Mouse (Mus musculus) retina, adult 2 months (tissue): ENCODE results near the gene Limd2.
A peak's percentile ranks its signal among the peaks of the same experiment; 100 is the strongest.
"Not testable (repeated sequence)": the region's sequence is repeated elsewhere in the genome, so short reads cannot be mapped to it uniquely, and the experiment has no call there.

Experiments
- DNase-seq: peaks from one replicate; pipeline ENCODE4 v3.0.0-alpha.2; 2012; ENCODE audit warnings: low read depth, low spot score

The Limd2 gene

DNA sequence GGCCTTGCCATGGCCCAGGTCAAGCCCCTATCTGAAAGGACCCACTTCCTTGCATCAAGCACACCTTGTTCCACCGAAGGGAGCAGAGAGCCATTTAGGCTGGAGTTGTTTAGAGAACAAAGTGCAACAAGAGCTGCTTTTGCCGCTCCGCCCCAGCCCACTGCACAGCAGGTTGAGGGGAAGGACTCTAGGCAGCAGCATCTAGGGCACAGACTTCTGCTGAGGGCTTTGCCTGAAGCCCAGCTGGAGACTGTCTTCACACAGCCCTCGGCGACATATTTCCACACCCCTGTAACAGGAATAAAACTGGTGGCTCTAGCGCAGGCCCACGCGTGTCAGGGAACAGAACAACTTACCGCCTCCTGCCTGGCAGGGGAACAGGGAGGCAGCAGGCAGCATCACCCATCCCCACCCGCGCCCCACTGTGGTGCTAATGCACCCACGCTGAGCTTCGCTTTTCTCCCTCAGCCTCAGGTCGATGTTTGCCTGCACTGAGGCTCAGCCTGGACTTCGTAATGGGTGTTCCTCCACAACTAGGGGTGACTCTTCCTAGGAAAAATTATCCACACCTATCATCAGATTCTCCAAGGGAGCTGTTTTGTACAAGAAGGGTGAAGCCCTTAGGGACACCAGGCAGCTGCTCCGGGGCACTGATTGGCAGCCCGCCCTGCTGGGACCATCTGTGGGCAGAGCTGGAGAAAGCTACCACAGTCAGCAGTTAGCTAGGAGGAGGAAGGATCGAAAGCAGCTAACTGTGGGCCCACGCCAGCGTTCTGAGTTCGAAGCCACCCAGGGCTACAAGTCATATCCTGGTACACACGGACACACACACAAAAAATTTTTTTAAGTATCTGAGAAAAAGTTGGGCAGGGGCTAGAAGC lies at the start of gene Limd2, which contains the start of gene Gm10840:
Gene Limd2 (minus strand): TSS at position 20 of the 881 bp plus-strand sequence.
Gene Gm10840 (plus strand): TSS at position 10 of the 881 bp plus-strand sequence.
- no peak for DNase-seq

GRCm38 (mm10) chr11:106202123-106202465 lies 41.4 kb upstream of the Limd2 start, which contains the start of gene Strada:
TSS of gene Strada (minus strand) at chr11:106202168.
- no peak for DNase-seq

DNA sequence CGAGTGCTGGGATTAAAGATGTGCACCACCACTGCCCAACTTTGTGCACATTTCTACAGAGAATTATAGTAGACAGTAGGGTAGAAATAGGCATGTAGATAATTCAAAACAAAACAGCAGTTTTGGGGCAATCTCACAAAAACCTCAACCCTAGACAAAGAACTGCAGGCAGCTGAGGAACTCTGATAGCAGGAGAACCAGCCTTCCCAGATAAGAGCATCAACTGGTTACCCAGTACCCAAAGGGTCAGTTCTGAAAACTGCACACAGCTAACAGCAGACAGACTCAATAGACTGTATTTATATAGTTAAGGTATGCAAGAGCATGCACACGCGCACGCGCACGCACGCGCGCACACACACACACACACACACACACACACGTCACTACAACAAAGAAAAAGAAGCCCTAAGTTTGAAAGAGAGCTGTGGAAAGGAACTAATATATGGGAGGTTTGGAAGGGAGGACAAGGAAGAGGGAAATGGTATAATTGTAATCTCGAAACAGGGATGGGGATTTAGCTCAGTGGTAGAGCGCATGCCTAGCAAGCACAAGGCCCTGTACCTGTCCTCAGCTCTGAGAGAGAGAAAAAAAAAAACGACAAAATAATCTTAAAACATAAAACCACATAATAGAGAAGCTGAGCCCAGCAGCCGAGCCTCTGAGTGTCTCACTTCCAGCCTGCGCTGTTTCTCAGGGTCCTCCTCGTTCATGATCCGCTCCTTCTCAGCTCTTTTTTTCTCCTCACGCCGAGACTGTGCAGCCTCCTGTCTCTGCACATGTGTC lies 40.9 kb upstream of the Limd2 start:
- no peak for DNase-seq

- DNase-seq, result no peak
Observed at GRCm38 (mm10) chr11:106200756-106201155, 40.1 kb upstream of the Limd2 start.

DNA sequence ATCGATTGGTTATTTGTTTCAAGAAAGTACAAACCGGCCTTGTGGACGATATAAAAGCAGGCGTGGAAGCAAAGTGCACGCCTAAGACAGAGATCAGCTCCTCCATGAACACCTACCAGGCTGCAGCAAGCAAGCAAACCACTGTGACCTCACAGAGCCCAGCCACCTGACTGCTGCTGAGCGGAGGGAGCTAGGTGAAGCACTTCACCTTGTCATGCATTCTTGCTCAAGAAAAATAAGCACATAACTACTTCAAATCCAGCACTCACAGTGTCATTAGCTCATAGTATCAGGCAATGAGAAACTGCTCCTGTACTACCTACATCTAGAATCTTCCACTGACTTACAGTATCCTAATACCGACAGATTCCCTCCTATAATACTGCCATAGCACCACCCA lies 39.3 kb upstream of the Limd2 start:
- not testable (repeated sequence) for DNase-seq

DNA sequence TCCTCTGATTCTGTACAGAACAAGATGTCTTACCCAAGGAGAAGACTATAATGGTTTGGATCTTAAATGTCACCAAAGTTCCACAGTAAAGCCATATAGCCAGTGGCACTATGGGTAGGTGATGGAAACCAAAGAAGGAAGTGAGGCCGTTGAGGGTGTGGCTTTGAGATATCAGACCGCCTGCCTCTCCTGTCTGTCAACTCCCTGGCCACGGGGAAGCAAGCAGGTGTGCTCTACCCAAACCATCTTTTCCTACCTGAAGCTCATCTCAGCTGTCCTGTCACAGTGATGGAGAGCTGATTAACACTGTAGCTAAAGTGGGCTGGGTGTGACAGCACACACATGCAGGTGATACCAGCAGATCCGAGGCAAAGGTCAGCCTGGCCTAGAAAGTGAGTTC lies 37.6 kb upstream of the Limd2 start:
- DNase-seq, result no peak

- DNase-seq, result no peak
Observed at GRCm38 (mm10) chr11:106195341-106195740, 34.7 kb upstream of the Limd2 start.

DNA sequence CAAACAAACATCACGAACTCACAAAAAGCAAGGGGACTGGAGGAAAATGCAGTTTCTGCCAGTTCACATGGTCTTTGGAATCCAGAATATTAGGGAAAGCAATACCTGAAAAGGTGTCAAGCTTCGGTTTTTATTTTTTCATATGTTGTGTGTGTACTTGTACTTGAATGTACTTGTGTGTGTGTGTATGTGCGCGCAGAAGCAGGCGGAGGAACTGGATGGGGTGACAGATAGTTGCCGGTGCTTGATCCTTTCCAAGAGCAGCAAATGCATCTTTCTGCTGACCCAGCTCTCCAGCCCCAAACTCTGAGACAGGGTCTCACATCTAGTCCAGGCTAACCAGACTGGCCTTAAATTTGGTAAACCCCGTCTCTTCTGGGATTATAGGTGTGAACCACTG lies 34.2 kb upstream of the Limd2 start:
- no peak for DNase-seq

DNA sequence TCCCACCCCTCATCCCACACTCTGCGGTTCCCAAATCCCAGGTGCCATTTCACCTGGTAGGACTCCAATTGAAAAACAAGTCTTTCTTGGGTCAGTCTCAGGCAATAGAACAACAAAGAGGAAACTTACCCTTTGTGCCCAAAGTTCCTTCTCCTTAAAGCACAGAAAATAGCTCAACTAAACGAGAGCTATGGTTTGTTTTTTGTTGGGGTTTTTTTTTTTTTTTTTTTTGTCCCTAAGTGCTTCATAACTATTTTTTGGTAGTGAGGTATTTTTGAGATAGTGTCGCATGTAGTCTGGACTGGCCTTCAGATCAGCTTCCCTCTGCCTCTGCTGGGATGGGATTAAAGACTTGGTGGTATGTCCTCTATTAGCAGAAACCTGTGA lies 33.5 kb upstream of the Limd2 start:
- no peak for DNase-seq

DNA sequence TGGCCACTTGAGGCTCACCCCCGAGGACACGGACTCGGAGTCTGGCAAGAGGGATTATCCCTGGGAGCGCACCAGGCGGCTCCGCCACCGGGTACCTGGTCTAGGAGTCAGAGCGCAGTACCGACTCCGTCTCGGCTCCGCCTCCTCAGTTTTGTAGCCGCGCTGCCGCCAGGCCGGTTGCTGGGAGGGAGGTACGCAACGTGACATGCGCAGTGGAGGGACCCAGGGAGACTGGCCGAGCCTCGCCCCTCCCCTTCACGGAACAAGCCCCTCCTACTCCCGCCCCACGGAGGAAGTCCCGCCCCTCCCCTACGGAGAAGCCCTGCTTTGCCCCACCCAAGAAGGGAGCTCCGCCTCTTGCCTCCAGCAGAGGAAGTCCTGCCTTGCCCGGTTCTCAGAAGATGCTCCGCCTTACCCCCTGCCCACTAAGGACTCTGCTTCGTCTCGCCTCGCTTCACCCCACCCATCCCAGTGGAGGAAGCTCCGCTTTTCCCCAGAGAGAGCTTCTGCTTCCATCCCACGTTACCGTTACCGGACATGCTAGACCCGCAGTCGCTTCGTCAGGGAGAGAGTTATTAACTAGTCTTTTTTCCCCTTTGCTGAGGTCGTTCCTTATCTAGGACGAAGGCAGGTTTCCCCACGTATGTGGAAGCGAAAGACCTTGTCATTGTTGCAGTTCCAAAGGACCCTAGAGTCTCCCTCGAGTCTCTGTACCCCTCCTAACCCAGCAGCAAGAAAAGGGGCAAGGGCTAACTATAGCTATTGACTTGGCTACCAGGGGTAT lies 32.9 kb upstream of the Limd2 start:
- peak; percentile 96 for DNase-seq

DNA sequence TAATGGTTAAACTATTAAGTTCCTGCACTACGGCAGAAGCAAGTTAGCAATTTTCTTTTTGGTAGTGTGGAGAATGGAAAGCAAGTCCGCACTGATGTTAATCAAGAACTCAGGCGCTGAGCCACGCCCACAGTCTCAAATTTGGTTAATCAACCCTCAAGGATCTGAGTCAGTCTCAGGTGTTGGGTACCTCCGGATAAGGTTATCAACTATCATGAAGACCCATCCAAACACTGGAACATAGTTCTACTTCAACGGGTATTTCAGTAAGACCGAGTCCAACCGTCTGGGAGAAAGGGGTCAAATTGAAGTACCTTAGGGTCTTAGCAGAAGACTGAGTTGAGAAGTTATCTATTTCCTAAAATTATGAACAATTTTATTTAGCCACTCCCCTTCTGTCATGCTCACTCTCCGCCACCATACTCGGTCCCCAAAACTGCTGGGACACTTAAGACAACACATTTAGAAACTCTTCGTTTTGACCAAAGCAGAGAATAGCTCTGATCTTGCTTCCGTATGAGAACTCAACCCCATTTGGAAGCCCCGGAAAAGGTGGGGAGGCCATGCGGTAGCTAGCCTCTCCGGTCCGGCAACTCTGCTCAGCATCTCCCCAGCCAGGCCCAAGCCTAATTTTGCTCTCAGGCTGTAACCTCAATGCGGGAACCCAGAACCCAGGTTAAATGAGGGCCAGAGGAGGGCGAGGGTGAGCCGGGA lies 32.2 kb upstream of the Limd2 start:
- DNase-seq, result no peak

DNA sequence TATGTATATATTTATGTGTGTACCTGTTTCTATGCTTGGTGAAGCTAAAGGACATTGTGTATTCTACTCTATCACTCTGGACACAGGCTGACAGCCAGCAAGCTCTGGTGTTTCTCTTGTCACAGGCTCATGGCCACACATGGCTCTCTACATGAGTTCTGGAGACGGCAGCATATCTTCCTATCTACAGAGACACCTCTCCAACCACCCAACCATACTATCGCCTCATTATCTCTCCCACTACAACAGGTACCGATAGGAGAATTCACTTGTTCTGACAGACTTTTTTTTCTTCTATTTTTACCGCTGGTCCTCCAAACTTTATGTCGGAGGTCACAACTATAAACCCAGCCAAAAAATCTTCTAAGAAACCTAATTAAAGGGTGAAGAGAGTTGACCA lies 31.6 kb upstream of the Limd2 start:
- no peak for DNase-seq

- DNase-seq, result no peak
Observed at GRCm38 (mm10) chr11:106191716-106192115, 31.1 kb upstream of the Limd2 start.

DNA sequence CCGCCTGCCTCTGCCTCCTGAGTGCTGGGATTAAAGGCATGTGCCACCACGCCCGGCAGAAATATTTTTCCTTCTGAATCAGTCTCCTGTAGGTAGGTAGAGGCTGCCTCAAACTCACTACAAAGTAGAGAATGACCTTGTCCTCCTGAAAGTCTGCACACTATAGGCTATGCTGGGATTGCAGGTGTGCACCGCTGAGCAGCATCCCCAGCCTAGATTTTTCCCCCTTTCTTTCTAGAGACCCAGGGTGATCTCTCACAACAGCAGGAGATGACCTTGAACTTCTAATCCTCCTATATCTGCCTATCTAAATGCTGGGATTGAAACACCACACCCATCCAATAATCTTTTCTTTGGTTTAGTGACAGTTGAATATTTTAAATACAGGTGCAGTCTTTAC lies 26.7 kb upstream of the Limd2 start:
- no peak for DNase-seq

DNA sequence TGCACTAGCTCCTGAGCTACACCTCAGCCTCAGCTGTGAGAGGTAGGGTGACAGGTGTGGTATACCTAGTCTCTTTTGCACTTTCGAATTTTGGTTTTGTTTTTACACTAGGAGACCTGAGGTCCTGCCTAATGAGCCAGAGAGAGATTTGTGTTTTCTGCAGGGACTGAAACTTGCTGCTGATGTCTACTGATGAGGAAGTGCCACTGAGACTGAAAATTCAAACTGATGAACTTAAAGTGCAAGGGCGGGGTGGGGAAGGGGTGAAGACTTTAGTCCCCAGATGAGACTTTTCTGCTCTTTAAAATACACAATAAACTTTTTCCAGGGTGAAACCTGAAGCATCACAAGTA lies 19.8 kb upstream of the Limd2 start:
- DNase-seq, result no peak

GRCm38 (mm10) chr11:106179711-106180448 lies 19.2 kb upstream of the Limd2 start:
- no peak for DNase-seq

- no peak for DNase-seq
Observed at GRCm38 (mm10) chr11:106178036-106178782, 17.5 kb upstream of the Limd2 start.

DNA sequence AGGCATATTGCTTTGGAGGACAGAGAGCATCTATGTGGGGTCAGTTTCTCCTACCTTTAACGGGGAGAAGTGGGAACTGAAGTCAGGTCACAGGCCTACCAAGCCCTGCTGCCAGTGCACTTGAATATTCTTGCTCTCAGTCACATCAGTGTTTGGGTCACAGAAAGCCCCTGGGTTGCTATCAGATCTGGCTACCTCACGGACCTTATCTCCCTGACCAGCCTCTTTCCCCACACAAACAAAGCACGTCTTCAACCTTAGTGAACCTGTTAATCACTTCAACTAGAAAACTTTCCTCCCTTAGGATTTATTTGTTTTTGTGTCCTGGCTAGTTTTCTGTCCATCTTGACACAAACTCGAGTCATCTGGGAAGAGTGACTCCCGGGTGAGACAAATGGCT lies 15.7 kb upstream of the Limd2 start:
- no peak for DNase-seq

GRCm38 (mm10) chr11:106175081-106175480 lies 14.4 kb upstream of the Limd2 start:
- DNase-seq, result no peak

GRCm38 (mm10) chr11:106174372-106174771 lies 13.7 kb upstream of the Limd2 start:
- DNase-seq, result no peak
